Mouse (Mus musculus) layer of hippocampus, postnatal 10 days (tissue): Measurements from ENCODE around the gene Kif3a. TPM values are rescaled to one million over a fixed set of nuclear protein-coding genes. Genes with fewer than 3 reads are reported as not detected.

ENCODE experiments used
- DNase-seq, 2 experiments: peaks; one replicate each; pipeline ENCODE4 v3.0.0; 2021; ENCODE audit warnings: low spot score in 2 of 2
- long read RNA-seq: library from polyadenylated mRNA; stranded (forward); transcript quantifications from one replicate; pipeline ENCODE4 v2.0.0, GENCODE M21; 2023
- total RNA-seq, 2 experiments: library from RNA; stranded (reverse); gene quantifications; 2 replicates each; pipeline ENCODE4 v1.2.3; 2021

The Kif3a gene
- total RNA-seq = 100 to 1,000 TPM; 163 to 165 TPM
- long read RNA-seq, transcript Kif3a-201 (17 exons, 2,290 nt) = major isoform, 13 of 25 reads
- long read RNA-seq, partial matches to known transcripts = 9 of 25 reads
- long read RNA-seq, other reads (novel, unspliced or antisense) = 3 of 25 reads

DNA sequence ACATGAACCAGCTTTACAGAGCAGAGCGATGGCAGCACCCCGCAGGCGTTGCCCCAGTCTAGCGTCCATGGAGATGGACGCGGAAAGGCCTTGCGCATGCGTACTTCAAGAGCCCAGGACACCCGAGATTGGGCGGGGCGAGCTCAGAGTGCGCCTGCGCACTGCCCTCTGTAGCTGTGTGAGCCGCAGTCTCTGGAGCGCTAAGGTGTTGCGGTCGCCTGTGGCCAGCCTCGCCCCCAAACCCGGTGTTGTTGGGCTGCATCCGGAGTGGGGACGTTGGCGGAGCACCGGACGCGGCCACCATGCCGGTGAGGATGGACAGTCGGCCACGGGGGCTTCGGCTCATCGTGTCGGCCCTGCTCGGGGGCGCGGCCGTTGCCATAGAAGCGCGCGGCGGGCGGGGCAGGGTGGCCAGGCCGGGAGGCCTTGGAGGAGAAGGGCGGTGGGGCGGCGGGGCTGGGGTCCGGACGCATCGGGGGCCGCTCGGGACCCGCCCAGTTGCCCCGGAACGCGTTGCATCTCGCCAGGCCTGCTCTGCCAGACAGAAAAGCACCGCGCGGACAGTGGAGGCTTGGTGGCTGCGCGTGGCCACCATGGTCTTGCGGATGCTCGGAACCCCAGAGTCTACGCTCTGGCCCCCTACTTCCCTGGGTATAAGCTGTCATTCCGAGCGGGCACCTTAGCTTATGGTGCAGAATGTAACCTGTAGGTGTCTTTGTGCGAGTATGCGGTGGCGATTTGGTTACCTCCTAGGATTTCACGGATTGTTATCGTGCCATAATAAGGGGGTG lies at the start of gene Kif3a:
Gene Kif3a (plus strand): TSS at position 156 of the 791 bp plus-strand sequence.
- peak; percentile 94 to 97 for DNase-seq

GRCm38 (mm10) chr11:53518759-53519158 lies 48.4 kb upstream of the Kif3a start:
- DNase-seq = no peak

GRCm38 (mm10) chr11:53519207-53520121 lies 47.7 kb upstream of the Kif3a start, which contains the start of gene Sept8:
Sept8 (plus strand) TSS chr11:53519257.
- DNase-seq = peak; percentile 66 to 80

DNA sequence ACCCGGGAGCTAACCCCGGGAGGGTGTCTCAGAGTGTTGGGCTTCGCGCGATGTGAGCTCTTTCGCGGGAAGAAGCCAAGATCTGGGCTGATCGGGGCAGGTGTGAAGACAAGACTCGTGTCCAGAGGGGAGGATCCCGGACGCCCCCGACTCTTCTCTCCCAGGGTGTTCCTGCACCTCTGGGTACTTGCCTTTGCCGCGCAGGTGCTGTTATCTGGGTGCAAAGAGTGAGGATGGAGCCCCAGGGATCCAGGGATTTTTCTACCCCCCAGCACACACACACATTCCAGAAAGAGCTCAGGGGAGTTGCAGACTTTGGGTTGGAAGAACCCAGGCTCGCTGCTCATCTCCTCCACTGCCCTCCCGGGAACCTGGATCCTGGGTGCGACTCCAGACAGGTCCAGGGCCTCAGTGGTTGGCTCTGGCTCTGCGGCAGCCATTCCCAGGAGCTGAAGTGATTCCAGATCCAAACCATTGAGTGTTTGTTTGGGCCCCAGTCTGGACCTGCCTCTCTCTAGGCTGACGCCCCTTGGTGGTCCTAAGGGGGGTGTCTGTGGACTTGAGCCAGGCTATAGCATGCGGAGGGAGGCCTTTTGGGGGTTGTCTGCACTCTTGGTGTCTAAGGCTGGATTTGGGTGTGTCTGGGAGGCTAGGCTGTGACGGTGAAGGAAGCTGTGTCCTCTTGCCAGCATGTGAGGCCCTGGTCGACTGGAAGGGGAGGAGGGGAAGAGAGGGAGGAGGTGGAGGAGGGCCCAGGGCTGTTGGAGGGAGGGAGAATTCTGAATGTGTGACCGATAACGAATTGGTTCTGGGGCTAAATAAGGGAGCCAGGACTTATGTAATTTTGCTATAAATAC lies 46.8 kb upstream of the Kif3a start:
- peak; percentile 53 to 61 for DNase-seq

- no peak for DNase-seq
These were observed 45.9 kb upstream of the Kif3a start for GRCm38 (mm10) chr11:53521120-53521820.

GRCm38 (mm10) chr11:53521821-53522131 lies 45.4 kb upstream of the Kif3a start:
- no peak for DNase-seq

DNA sequence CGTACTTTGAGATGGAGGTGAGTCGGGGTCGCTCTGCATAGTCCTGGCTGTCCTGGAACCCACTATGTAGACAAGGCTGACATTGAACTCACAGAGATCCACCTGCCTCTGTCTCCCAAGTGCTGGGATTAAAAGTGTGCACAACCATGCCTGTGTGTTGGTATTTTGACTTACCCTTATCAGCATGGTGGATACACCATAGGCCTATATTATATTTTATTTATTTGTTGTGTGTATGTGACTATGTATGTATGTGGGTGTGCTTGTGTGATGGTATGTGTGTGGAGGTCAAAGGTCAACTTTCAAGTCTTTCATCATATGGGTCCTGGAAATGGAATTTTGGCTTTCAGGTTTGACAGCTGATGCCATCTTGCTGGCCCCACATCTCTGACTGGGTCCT lies 44.8 kb upstream of the Kif3a start:
- no peak for DNase-seq

DNA sequence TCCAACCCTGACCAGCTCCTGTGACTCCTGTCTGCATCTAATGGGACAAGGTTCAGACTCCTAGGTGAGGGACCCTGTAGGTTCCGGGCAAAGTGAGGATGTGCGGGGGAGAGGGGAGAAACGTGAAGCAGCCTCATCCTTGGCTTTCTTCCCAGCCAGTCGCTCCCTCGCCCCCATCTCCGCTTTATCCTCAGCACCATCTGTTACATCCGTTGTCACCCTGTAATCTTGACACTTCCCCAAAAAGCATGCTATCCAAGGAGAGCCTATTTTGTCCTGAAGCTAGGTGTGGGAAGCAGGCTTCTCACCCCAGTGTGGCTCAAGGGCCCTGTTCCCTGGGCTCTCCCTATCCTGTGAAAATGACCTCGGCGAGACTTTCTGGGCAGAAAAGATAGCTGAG lies 44.2 kb upstream of the Kif3a start:
- DNase-seq = peak in 1 of 2 experiments; percentile 48

- no peak for DNase-seq
These were observed 43.4 kb upstream of the Kif3a start for GRCm38 (mm10) chr11:53523545-53524405.

GRCm38 (mm10) chr11:53524905-53525304 lies 42.3 kb upstream of the Kif3a start:
- peak in 1 of 2 experiments; percentile 60 for DNase-seq

DNA sequence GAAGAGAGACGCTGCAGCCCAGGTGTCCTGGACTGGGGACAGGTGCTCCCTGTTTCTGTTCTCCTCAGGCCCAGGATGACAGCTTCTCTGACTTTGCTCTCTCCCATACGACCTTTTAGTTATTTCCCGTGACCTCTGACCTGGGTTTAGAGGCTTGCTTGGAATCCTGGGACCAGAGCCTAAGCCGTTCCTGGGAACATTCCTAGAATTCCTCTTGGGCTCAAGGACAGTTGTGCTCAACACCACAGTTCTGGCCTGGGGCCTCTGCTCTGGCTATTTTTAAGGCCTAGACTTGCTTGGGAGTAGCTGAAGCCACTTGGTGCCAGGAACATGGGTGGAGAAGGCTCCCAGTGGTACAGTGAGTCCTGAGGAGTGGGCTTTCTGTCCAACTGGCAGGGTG lies 41.7 kb upstream of the Kif3a start:
- no peak for DNase-seq

GRCm38 (mm10) chr11:53528397-53529252 lies 38.6 kb upstream of the Kif3a start:
- DNase-seq = no peak

GRCm38 (mm10) chr11:53529253-53529557 lies 38.0 kb upstream of the Kif3a start:
- peak; percentile 48 to 59 for DNase-seq

- DNase-seq = no peak
These were observed 37.2 kb upstream of the Kif3a start for GRCm38 (mm10) chr11:53530001-53530400.

DNA sequence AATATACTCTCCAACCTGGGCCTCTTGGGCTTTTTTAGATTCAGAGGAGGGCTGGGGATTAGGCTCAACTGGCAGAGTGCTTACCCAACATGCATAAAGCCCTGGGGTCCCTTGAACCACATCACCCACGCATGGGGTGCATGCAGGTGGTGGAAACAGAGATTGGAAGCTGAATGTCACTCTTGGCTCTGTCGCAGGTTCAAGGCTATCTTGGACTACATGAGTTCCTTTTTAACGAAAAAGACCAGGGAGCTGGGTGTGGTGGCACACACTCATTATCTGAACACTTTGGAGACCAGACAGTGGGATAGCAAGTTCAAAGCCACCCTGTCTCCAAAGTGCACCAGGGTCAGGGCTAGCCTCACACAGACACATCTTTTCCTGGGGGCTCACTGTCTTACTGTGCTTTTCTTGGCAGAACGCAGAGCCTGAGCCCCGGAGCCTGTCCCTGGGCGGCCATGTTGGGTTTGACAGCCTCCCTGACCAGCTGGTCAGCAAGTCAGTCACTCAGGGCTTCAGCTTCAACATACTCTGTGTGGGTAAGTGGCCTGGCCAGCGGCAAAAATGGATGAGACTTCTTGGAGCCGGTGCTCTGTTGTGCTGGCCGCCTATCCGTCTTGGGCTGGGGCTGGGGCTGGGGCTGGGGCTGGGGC lies 35.5 kb upstream of the Kif3a start:
- DNase-seq = no peak

DNA sequence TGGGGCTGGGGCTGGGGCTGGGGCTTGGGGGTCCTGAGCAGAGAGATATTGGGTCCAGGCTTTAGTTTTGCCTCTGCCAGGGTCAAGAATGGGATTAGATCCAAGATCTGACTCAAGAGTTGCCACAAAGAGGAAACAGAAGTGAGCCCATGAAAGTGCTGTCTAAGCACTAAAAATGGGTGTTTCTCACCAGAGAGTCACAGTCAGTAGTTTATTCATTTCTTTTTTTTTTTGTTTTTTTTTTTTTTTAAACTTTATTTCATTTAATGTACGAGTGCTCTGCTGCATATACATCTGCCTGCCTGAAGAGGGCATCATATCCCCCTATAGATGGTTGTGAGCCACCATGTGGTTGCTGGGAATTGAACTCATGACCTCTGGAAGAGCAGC lies 35.0 kb upstream of the Kif3a start:
- no peak for DNase-seq

DNA sequence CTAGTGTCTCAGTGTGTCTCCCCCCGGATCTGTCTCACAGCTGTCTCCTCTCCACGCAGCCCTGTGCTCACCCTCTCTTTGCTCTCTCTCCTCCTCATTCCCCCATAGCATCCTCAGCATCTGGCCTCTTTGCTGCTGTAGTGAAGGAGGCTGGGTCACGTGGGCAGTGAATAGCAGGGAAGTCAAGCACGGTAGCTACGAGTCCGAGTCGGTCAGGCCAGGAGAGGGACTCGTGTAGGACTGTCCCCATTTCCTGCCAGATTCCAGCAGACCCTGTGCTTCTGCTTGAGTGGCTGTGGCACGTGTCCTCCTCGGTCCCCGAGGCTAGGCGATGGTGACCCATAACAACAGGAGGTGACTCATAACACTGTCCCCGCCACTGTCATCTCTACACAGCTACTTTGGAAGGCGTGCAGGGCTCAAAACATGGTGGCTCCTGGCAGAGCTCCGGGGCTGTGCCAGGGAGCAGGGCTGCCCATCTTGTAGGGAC lies 28.1 kb upstream of the Kif3a start:
- no peak for DNase-seq

DNA sequence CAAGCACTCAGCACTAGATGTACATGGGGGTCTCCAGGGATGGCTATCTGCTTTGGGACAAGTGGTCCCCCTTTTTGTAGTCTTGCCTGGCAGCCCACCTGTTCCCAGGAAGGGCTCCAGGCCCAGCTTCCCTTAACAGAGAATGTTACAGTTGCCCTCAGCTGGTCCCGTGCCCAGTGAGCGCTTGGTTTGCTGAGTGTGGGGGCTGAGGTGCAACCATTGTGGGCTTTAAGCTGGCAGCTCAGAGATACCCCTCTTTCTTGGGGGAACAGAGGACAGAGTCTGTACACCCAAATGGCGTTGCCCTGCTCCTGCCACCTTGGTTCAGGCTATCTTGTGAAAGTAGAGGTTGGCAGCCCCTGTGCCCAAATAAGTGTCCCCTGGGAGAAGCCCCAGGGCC lies 26.8 kb upstream of the Kif3a start:
- DNase-seq = no peak
